Mouse (Mus musculus) limb, embryonic 11.5 days (tissue): Measurements from ENCODE around the gene Cd37. TPM values are rescaled to one million over a fixed set of nuclear protein-coding genes. Genes with fewer than 3 reads are reported as not detected.

Experiments
- ATAC-seq: fragments of 200-750 bp; cut with Nextera tagmentation; 2 replicates; pipeline ENCODE4 v1.8.0; 2017; ENCODE audit warnings: low read depth; ENCODE audit not compliant: insufficient number of reproducible peaks, low FRiP score, low TSS enrichment
- DNase-seq: peaks from one replicate; pipeline ENCODE4 v3.0.0-alpha.2; 2015; ENCODE audit warnings: low spot score
- H3K27ac ChIP-seq: fragments of 300-500 bp; sonication (generic); replicated peaks from 2 replicates; pipeline ENCODE4 v1.5.1; 2014; ENCODE audit warnings: low read depth, mild to moderate bottlenecking, low read length
- H3K27me3 ChIP-seq: fragments of 300-500 bp; sonication (generic); 2 replicates; pipeline ENCODE4 v1.6.1; 2014; ENCODE audit warnings: mild to moderate bottlenecking, low read length, mixed read lengths; ENCODE audit not compliant: control insufficient read depth, insufficient read depth
- H3K36me3 ChIP-seq: fragments of 300-500 bp; sonication (generic); 2 replicates; pipeline ENCODE4 v1.6.1; 2014; ENCODE audit warnings: mild to moderate bottlenecking, low read length, moderate library complexity, mixed read lengths; ENCODE audit not compliant: control insufficient read depth, insufficient read depth
- H3K4me1 ChIP-seq: fragments of 300-500 bp; sonication (generic); 2 replicates; pipeline ENCODE4 v1.6.1; 2014; ENCODE audit warnings: low read length, mixed read lengths; ENCODE audit not compliant: control insufficient read depth, insufficient read depth
- H3K4me2 ChIP-seq: fragments of 300-500 bp; sonication (generic); 2 replicates; pipeline ENCODE4 v1.6.1; 2014; ENCODE audit warnings: low read depth, mild to moderate bottlenecking, moderate library complexity; ENCODE audit not compliant: severe bottlenecking
- H3K4me3 ChIP-seq: fragments of 300-500 bp; sonication (generic); 2 replicates; pipeline ENCODE4 v1.5.1; 2014; ENCODE audit warnings: low read depth, low read length
- H3K9ac ChIP-seq: fragments of 300-500 bp; sonication (generic); 2 replicates; pipeline ENCODE4 v1.6.1; 2014; ENCODE audit warnings: mild to moderate bottlenecking, low read length
- H3K9me3 ChIP-seq: fragments of 300-500 bp; sonication (generic); 2 replicates; pipeline ENCODE4 v1.6.1; 2016; ENCODE audit warnings: low read length; ENCODE audit not compliant: control insufficient read depth
- WGBS: fragments of 180-500 bp; shearing (Covaris S2); extraction: QIAGEN DNeasy Blood & Tissue Kit; methylation state at CpG from one replicate; pipeline ENCODE4 v1.1.7; 2014; 5-methylcytosine and 5-hydroxymethylcytosine counted together
- polyA plus RNA-seq: library from polyadenylated mRNA; unstranded; fragments of >200 nt; fragmentation: Nextera tagmentation; extraction: Ambion mirVana; gene quantifications from 2 replicates; pipeline ENCODE4 v1.2.1, GENCODE M21; 2014

The Cd37 gene
- polyA plus RNA-seq, 1 experiment from 2014 or later = 1.6 TPM

DNA sequence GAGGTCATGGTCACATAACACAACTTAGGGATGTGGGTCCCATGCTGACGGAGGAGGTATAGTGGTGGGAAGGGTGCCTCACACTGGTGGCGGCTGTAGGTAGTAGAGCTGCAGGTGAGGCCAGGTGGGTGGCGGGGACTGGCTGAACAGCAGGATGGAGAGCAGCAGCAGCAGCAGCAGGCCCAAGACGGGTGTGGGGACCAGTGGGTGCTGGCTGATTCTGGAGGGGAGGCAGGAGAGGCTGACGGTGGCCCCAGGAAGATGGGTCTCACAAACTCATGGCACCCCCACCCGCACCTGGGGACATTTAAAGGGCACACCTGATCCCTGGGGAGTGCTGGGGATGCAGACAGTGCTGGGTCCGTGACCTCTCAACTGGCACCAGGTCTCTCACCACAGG is 55.2 kb downstream of the Cd37 start:
- peaks cover 65% of the 10 kb centered on the region for H3K27me3 ChIP-seq
- H3K9me3 ChIP-seq = no peaks in the 10 kb centered on the region
- 60% methylated on average over 7 of the region's 7 CpGs for WGBS
- ATAC-seq (no peak), DNase-seq (no peak)
- H3K4me1 ChIP-seq = peaks cover 15% of the 10 kb centered on the region; the same call in 1 of the 2 replicates
- no peaks in the 10 kb centered on the region for H3K36me3 ChIP-seq
- no peak overlapping the region for H3K27ac ChIP-seq
- no peak overlapping the region for H3K4me2 ChIP-seq
- no peak overlapping the region for H3K4me3 ChIP-seq
- no peak overlapping the region for H3K9ac ChIP-seq

Other genes with a start within 250 kb of the Cd37 start
- 73.9 and 83.5 TPM in 2 replicates for gene Irf3, start 241.5 kb downstream of the Cd37 start, polyA plus RNA-seq
- gene Bcl2l12, start 240.4 kb downstream of the Cd37 start, polyA plus RNA-seq = 91.7 and 91.9 TPM in 2 replicates
- 52.0 and 60.3 TPM in 2 replicates for gene Scaf1, start 222.8 kb downstream of the Cd37 start, polyA plus RNA-seq
- gene Rras, start 221.2 kb downstream of the Cd37 start, polyA plus RNA-seq = 20.8 and 21.0 TPM in 2 replicates
- gene Prr12, start 186.2 kb downstream of the Cd37 start, polyA plus RNA-seq = 18.5 and 20.0 TPM in 2 replicates
- gene Nosip, start 176.7 kb downstream of the Cd37 start, polyA plus RNA-seq = 70.2 and 73.9 TPM in 2 replicates
- gene Prrg2, start 176.4 kb downstream of the Cd37 start, polyA plus RNA-seq = 22.1 and 24.6 TPM in 2 replicates
- gene Rcn3, start 146.9 kb downstream of the Cd37 start, polyA plus RNA-seq = 220 and 245 TPM in 2 replicates
- gene Fcgrt, start 135.3 kb downstream of the Cd37 start, polyA plus RNA-seq = 8.0 and 9.8 TPM in 2 replicates
- 1,759 and 1,785 TPM in 2 replicates for gene Rps11, start 114.7 kb downstream of the Cd37 start, polyA plus RNA-seq
- gene Rpl13a, start 110.4 kb downstream of the Cd37 start, polyA plus RNA-seq = 1,469 and 1,490 TPM in 2 replicates
- 0.45 TPM in 1 of 2 replicates, not detected in the other for gene Gm45713, start 102.9 kb downstream of the Cd37 start, polyA plus RNA-seq
- gene Flt3l, start 102.7 kb downstream of the Cd37 start, polyA plus RNA-seq = 0.33 and 0.44 TPM in 2 replicates
- gene Pih1d1, start 84.8 kb downstream of the Cd37 start, polyA plus RNA-seq = 106 and 108 TPM in 2 replicates
- 37.2 and 38.7 TPM in 2 replicates for gene Aldh16a1, start 84.5 kb downstream of the Cd37 start, polyA plus RNA-seq
- gene Slc17a7, start 75.2 kb downstream of the Cd37 start, polyA plus RNA-seq = 0.11 TPM in 1 of 2 replicates, not detected in the other
- not detected in 2 replicates for gene Gfy, start 59.5 kb downstream of the Cd37 start, polyA plus RNA-seq
- not detected in 2 replicates for gene Pth2, start 58.1 kb downstream of the Cd37 start, polyA plus RNA-seq
- 0.41 and 0.51 TPM in 2 replicates for gene Ccdc155, start 34.2 kb downstream of the Cd37 start, polyA plus RNA-seq
- gene Dkkl1, start 27.0 kb downstream of the Cd37 start, polyA plus RNA-seq = 0.51 and 0.60 TPM in 2 replicates
- 378 and 385 TPM in 2 replicates for gene Tead2, start 23.4 kb downstream of the Cd37 start, polyA plus RNA-seq
- 0.20 and 0.36 TPM in 2 replicates for gene Slc6a16, start 2.0 kb upstream of the Cd37 start, polyA plus RNA-seq
- gene Slc6a21, start 38.4 kb upstream of the Cd37 start, polyA plus RNA-seq = not detected in 2 replicates
- gene Trpm4, start 94.7 kb upstream of the Cd37 start, polyA plus RNA-seq = 6.7 and 8.9 TPM in 2 replicates
- gene Hrc, start 96.2 kb upstream of the Cd37 start, polyA plus RNA-seq = 0.52 and 0.83 TPM in 2 replicates
- gene Ppfia3, start 127.9 kb upstream of the Cd37 start, polyA plus RNA-seq = 5.4 and 6.1 TPM in 2 replicates
- gene Lin7b, start 131.5 kb upstream of the Cd37 start, polyA plus RNA-seq = 0.43 and 0.89 TPM in 2 replicates
- 87.5 and 93.0 TPM in 2 replicates for gene Snrnp70, start 156.6 kb upstream of the Cd37 start, polyA plus RNA-seq
- gene Kcna7, start 166.5 kb upstream of the Cd37 start, polyA plus RNA-seq = not detected in 2 replicates
- 3.8 and 4.1 TPM in 2 replicates for gene Ntf5, start 174.6 kb upstream of the Cd37 start, polyA plus RNA-seq
- gene Lhb, start 181.7 kb upstream of the Cd37 start, polyA plus RNA-seq = not detected in 2 replicates
- 39.1 and 41.8 TPM in 2 replicates for gene Gys1, start 195.7 kb upstream of the Cd37 start, polyA plus RNA-seq
- 184 and 187 TPM in 2 replicates for gene Ruvbl2, start 199.0 kb upstream of the Cd37 start, polyA plus RNA-seq
- gene Ftl1, start 220.8 kb upstream of the Cd37 start, polyA plus RNA-seq = 4,688 and 5,046 TPM in 2 replicates
- gene Bax, start 227.8 kb upstream of the Cd37 start, polyA plus RNA-seq = 186 and 191 TPM in 2 replicates
- gene Tulp2, start 242.8 kb upstream of the Cd37 start, polyA plus RNA-seq = 1.1 and 1.5 TPM in 2 replicates
- gene Gm45808, start 247.7 kb upstream of the Cd37 start, polyA plus RNA-seq = not detected in 2 replicates
- 3.3 and 4.3 TPM in 2 replicates for gene Dhdh, start 249.7 kb upstream of the Cd37 start, polyA plus RNA-seq